Mouse (Mus musculus): ENCODE data around the gene Flna. TPM values are rescaled to one million over a fixed set of nuclear protein-coding genes. Genes with fewer than 3 reads are reported as not detected.

The Flna gene
- 10 to 100 TPM; 65.4 to 68.3 TPM for total RNA-seq (2021)

DNA sequence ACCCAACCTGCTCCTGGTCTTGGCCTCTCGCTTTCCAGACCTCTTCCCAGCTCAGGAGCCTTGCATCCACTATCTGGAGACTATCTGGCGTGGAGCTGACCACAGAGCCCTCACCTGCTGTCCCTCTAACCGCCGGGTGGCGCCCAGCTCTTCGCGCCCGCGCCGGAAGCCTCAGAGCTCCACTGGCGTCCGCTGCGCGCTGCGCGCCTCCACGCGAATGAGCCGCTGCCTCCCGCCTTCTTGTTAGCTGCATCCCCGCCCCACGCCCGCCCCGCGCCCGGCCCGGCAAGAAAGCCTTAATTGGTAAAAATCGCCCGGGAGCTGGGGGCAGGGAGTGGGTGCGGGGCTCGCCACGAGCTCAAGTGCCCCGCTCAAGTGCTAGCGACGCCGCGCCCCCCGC, at the start of gene Flna:
TSS of gene Flna (minus strand) at position 206 of the 400 bp plus-strand sequence.
- intact Hi-C loops (cut with DNase I) = loop anchor here (5.0 to 10.0 kb wide), 4 partner anchors 132 to 282 kb away; partner anchors contain the start of genes Fam3a, Hcfc1 and Ikbkg
- peak; percentile 58 to 64 for DNase-seq (ENCODE audit: low spot score in 2 of 2)

DNA sequence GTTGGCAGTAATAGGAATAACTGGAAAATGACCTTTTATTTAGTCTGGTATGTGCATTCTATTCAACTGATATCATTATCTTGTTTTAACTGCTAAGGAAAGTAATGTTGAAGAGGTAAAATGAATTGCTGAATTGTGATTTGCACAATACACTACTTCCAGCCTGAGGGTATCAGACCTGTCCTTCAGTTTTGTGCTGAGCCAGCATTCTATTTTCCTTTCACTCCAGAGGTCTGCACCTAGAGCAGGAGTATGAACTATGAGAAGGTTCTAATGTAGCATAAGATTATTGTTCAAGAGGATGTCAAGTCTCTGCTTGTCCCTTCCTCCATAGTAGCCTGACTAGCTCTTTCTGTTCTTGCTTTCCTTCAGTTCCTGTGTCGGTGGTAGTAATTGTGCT, 48.7 kb upstream of the Flna start:
- no peak for DNase-seq (ENCODE audit: low spot score in 2 of 2)

DNA sequence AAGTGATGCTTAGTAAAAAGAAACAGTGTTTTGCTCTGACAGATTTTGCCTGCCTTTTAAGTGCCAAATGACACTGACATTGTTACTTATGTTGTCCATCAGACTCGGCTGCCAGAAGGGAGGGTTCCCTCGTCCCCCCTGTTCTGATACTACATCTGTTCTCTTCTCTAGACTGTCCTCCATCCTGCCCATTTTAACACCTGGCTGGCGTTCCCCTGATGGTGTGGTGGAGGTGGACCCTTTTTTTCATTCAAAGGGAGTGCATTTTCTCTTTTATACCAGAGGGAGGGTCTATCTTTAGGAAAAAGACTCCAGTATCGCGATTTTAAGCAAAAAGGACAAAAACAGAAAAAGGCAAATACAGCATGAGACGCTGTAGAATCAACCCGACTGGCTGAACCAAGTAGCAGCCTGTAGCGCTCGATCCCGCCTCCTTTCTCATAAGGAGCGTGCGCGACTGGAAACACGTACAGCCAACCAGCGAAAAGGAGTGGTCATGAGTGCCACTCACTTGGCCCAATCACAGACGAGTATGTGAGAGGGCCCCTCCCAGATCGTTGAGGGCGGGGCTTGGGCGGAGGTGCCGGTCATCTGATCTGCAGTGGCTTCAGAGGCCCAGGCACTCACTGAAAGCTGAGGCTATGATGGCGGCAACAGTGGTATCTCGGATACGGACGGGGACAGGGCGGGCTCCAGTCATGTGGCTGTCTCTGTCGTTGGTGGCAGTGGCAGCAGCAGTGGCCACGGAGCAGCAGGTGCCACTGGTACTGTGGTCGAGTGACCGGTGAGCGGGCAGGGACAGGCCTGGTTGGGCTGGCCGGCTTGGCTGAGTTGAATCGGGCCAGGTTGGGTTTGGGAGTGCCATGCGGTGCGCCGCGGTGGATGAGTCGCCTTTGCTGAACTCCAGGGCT, 47.2 kb upstream of the Flna start, which contains the start of gene Atp6ap1:
TSS of gene Atp6ap1 (plus strand) at position 560 of the 911 bp plus-strand sequence.
- intact Hi-C loops (cut with DNase I) = loop anchor here (2.0 kb wide), 1 partner anchor 14 kb away; the partner anchor contains the start of gene Dnase1l1
- peak; percentile 90 to 97 for DNase-seq (ENCODE audit: low spot score in 2 of 2)

More for the DNA sequence above, 48.7 kb upstream of the Flna start:
- intact Hi-C loops (cut with DNase I) = no loop called here

DNA sequence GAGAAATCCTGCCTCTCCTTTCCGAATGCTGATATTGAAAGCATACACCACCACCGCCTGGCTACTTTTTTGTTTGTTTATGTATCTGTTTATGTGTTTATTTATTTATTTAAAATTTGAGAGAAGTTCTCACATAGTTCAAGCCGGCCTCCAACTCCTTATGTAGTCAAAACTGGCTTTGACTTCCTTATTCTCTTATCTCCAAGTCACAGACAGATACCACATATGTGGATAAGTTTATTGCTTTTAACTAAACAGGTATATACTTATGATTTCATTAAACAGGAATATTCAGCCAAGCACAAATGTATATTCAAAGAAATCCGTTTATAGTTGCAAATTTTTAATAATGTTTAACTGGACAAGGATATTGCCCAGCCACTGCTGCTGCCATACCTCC, 43.8 kb upstream of the Flna start:
- intact Hi-C loops (cut with DNase I) = no loop called here
- DNase-seq (ENCODE audit: low spot score in 2 of 2) = no peak

DNA sequence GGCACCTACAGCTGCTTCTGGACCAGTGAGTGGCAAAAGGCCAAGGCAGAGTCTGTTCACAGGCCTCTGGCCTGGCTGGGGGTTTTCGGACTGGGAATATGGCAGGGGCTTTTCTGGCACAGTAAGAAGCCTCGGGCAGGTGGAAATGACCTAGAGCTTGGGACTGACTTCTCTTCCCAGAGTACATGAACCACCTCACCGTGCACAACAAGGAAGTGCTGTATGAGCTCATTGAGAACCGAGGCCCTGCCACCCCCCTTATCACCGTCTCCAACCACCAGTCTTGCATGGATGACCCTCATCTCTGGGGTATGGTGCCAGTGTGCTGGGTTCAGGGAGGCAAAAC, 33.4 kb upstream of the Flna start:
- no peak for DNase-seq (ENCODE audit: low spot score in 2 of 2)
- intact Hi-C loops (cut with DNase I) = loop anchor here (2.0 kb wide), 2 partner anchors 14 to 22 kb away; partner anchors contain the start of genes Atp6ap1 and Gdi1

DNA sequence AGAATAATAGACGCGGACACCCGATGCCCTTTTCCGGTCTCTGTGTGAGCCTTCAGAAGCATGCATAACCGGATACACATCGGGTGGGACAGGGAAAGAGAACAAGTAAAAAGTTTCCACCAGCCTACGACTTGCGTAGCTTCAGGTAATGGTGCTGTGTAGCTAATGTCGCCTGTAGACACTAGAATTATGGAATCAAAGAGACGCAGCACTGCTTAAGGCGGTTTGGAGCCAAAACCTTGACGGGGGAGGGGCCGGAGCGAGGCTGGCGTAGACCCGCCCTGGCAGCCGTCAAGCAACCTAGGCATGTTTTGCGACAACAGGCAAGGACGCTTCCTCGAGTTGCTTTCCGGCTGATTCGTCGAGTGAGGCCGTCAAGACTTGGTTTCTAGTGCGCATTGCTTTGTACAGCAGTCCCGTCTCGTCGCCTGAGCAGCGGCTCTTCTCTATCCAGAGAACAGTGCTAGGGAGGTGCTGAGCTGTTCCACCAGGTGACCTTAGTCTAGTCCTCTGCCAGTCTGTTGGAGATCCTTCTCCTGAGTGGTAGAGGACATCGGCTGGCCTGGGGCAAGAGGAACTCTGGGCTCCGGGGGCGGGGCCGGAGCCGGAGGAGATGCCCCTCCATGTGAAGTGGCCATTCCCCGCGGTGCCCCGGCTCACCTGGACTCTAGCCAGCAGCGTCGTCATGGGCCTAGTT, 32.9 kb upstream of the Flna start:
- peak; percentile 83 to 92 for DNase-seq (ENCODE audit: low spot score in 2 of 2)
- intact Hi-C loops (cut with DNase I) = loop anchor here (2.0 kb wide), 2 partner anchors 14 to 22 kb away; partner anchors contain the start of genes Atp6ap1 and Gdi1

DNA sequence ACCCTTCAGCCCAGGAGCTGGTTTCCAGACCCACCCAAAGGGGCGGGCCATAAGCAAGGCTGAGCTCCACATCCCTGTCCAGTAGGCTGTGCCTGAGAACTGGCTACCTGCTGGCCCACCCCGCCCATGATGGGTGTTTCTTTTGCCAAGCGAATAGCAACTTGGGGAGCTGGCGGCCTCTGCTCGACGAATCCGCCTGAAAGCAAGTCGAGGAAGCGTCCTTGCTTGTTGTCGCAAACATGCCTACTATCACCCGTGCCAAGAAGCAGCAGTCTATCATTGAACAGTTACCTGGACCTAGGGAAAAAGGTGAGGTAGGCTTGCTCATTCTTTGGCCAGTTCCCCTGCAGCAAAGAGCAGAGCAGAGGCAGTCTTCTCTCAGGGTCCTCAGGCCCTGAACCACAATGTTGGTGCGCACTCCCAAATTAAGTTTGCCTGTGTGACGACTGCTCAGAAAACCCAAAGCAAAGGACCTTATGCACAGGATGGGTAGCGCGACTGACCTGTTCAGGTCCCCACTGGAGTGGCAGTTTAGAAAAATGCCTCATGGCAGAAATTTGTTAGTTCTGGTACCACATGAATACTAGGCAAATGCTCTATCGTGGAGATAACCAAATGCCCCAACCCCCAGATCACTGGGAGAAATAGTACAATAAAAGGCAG, 32.2 kb upstream of the Flna start, which contains the start of the genes Taz and Dnase1l1:
TSS of gene Taz (plus strand) at position 181 of the 663 bp plus-strand sequence.
TSS of gene Dnase1l1 (minus strand) at position 606 of the 663 bp plus-strand sequence.
- DNase-seq (ENCODE audit: low spot score in 2 of 2) = peak; percentile 39 to 49
- intact Hi-C loops (cut with DNase I) = loop anchor here (2.0 kb wide), 2 partner anchors 15 to 23 kb away; partner anchors contain the start of genes Atp6ap1 and Gdi1

DNA sequence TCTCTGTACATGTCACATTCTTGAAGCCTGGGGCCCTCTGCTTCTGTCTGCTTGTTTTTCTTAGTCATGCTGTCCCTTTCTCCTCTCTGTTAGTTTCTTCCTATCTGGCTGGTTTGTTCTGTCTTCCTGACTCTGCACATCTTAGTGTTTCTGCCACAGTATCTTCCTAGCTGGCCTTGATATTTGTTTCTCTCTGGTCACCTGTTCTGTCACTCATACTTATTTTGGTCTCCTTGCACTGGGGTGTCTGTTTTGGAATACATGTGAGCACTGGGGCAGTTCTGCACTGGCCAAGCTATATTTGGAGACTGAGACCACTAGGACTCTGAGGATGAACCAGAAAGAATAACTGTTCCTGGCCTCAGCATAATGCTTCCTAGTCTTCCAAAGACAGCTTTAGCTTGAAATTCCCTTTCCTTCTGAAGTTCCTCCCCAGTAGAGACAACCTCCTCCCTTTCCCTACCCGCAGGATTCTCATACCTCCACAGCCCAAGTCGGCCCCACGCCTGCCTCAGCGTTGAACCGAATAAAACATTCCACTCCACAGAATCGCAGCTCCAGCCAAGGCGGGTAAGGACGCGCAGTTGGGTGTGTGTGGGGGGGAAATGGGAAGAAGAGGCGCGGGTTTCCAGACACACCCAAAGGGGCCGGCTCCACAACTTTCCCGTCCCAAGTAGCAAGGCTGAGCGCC, 31.6 kb upstream of the Flna start:
- intact Hi-C loops (cut with DNase I) = no loop called here
- no peak for DNase-seq (ENCODE audit: low spot score in 2 of 2)

DNA sequence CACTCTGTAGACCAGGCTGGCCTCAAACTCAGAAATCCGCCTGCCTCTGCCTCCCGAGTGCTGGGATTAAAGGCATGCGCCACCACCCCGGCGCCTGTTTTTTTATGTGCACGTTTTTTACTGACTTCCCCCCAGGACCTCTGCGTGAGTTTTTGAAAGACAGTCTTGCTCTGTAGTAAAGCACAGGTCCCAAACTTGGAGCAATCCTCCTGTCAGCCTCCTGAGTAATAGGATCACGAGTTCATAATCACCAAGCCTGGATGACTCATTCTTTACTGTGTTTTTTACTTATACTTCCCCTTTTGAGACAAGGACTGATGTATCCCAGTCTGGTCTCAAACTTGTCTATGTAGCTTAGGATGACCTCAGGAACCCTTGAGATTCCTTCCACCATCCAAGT, 28.3 kb upstream of the Flna start:
- intact Hi-C loops (cut with DNase I) = no loop called here
- no peak for DNase-seq (ENCODE audit: low spot score in 2 of 2)

DNA sequence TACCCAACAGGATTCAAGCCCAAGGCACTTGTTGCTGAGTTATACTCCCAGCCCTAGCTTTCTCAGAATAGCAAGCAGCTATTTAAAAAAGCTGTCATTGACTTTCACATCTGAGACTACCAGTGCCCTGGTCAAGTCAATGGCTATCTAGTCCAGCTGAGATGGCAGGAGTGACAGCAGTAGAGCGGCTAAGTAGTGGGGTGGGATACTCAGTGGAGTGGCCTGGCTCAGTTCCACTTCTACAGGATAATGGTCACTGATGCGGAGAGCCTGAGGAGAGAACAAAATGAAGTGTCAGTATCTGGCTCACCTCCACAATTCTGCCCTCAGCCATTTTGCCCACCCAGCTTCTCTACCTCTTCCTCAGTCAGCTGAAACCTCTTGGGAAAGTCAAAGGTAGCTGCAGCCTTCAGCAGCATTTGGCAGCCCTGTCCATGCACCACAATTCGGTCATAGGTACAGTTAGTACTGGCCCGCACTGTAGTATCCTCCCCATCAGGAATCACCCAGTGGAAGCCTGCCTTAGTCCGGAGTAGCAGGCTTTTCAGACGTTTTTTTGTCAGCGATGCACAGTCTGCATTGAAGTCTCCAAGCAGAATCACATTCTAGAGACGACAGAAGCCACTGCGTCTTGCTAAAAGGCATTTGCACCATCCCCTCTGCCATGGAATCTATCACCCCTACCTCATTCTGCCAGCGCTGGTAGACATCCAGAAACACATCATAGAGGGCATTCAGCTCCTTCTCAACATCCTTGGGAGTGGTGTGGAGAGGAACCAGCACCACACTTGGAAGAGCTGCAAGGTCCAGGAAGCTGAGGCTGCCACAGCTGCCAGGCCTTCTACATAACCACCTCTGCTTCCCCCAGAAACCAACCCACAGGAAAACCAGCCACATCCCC, 24.1 kb upstream of the Flna start:
- intact Hi-C loops (cut with DNase I) = no loop called here
- no peak for DNase-seq (ENCODE audit: low spot score in 2 of 2)

DNA sequence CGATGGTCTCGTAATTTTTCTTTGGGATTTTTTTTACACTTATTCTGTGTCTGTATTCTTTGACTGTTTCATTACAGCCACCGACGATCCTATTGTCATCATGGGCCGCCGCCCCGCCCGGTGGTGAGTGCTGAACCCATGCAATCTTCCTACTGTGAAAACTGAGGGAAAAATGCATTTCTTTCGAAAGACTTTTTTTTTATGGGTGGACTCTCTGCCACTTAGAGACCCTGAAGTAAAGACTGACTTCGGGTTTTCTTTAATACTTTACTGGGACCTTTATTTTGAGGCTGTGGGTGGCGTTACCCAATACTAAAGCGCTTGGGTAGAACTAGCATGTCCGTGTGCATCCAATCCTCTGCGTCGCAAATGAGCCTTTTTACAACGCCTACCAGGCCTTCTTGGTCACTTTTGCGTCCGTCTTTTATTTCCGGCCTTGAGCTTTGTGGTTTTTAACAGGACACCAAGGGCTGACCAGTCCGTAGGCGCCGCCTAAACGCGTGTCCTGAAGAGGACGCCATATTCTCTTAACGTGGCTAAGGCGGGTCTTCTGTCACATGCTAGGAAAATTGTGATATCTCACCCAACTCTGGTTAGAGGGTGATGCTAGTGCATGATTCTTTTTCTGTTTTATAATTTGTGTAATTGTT, 21.4 kb upstream of the Flna start:
- intact Hi-C loops (cut with DNase I) = loop anchor here (2.0 kb wide), 2 partner anchors 16 to 304 kb away; partner anchors contain the start of genes Emd and Hcfc1
- peak; percentile 14 to 18 for DNase-seq (ENCODE audit: low spot score in 2 of 2)

DNA sequence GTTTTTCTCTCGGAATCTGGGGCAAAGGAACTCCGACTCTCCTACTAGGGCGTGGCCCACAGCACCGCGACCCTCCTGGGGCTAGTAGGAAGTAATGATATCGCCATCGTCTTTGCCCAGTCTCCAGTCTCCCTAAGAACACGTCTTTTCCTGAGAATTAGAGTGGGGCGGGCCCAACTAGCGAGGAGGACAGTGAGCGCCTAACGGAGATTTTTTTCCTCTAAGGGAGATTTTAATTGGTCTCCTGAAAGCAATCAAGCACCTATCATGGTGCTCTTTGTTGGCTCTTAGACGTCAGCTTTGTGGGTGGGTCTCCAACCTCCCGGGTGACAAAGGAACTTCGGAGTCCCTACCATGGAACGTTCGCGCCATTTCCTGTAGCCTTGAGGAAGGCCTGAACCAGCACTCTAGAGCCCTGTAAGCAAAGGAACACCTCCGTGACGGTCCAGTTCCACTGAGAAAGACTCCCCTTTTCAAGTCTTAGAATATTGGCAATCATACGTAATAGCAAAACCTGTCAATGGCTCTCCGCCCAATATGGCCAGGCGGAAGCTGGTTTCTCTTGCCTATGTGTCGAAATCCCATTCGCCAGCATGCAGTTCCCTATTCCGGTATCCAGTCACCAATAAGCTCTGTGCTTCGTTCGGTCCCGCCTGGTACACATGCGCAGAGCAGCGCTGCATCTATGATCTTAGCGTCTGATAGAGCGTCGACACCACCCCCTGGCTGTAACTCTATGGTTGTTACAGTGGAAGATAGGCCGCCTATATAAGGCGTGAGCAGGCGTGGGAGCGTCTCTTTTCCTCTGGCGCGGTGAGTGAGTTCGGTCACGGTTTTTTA, 20.7 kb upstream of the Flna start, which contains the start of gene Rpl10:
TSS of gene Rpl10 (plus strand) at position 751 of the 840 bp plus-strand sequence.
- peak; percentile 89 to 97 for DNase-seq (ENCODE audit: low spot score in 2 of 2)
- intact Hi-C loops (cut with DNase I) = loop anchor here (2.0 kb wide), 2 partner anchors 15 to 303 kb away; partner anchors contain the start of genes Emd and Hcfc1

DNA sequence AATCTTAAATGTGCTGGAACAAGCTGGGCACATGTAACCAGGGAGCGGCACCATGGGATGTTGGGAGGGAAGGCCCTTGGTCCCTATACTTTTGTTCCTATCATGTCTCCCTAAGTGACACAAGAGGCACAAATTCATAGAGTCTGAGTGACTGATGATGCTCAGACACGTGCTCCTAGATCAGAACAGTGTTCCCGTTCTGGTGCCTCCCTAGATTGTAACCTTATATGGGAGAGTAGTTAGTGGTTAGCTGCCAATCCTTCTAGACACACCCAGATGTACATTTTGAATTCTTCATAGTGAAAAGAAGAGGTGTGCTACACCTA, 20.1 kb upstream of the Flna start:
- intact Hi-C loops (cut with DNase I) = loop anchor here (2.0 kb wide), 2 partner anchors 15 to 303 kb away; partner anchors contain the start of genes Emd and Hcfc1
- no peak for DNase-seq (ENCODE audit: low spot score in 2 of 2)

DNA sequence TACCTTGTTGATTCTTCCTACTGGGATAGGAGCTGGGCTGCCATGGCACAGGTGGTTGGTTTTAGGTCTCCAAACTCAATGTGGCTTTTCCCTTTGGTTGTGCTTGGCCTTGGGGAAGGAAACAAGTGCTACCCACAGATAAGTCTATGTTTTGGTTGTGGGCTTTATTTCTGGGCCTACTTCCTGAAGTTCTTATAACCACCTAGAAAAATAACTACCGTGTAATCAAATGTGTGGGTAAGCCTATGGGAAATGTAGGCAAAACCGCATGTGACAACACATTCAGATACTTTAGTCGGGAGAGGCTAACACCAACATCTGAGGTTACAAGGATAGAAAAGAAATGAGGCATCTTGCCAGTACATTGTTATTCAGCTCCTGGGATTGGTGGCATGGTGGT, 8.1 kb upstream of the Flna start:
- intact Hi-C loops (cut with DNase I) = no loop called here
- no peak for DNase-seq (ENCODE audit: low spot score in 2 of 2)

DNA sequence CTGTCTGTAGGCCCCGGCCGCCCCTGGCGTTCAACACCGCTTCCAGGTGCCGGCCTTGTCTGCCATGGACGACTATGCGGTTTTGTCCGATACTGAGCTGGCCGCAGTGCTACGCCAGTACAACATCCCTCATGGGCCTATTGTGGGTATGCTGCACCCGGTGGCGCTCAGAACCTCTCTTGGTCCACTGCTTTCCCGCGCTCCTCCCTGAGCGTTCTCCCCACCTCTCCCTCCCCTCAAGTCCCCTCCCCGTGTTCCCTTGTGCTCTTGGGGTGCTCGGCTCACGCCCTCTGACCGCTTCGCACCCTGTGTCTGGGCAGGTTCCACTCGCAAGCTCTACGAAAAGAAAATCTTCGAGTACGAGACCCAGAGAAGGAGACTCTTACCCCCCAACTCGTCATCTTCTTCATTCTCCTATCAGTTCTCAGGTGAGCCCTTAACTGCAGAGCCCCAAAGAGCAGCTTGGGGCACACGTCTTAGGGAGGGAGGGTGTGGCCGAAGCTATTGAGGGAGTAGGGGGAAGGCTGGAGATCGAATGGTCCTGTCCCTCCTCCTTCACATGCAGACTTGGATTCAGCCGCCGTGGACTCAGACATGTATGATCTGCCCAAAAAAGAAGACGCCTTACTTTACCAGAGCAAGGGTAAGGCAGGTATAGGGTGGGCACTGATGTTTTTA, 5.4 kb upstream of the Flna start:
- intact Hi-C loops (cut with DNase I) = loop anchor here (2.0 kb wide), 1 partner anchor 16 kb away; the partner anchor contains the start of gene Rpl10
- no peak for DNase-seq (ENCODE audit: low spot score in 2 of 2)
